Mouse (Mus musculus) heart, adult 2 months (tissue): ENCODE measurements around the gene Unc13d. TPM values are rescaled to one million over a fixed set of nuclear protein-coding genes. Genes with fewer than 3 reads are reported as not detected.

ENCODE experiments used
- DNase-seq, 2 experiments: peaks; one replicate each; pipeline ENCODE4 v3.0.0; 2021
- H3K27ac ChIP-seq: fragments of 200-600 bp; 2 replicates; pipeline ENCODE4 v1.8.1; 2022
- H3K27me3 ChIP-seq: fragments of 200-500 bp; 2 replicates; pipeline ENCODE4 v1.6.1; 2012; ENCODE audit warnings: mild to moderate bottlenecking, low read length, inconsistent platforms, mixed read lengths; ENCODE audit not compliant: control insufficient read depth, insufficient read depth
- H3K36me3 ChIP-seq: fragments of 200-500 bp; 2 replicates; pipeline ENCODE4 v1.6.1; 2012; ENCODE audit warnings: low read length, inconsistent platforms; ENCODE audit not compliant: control insufficient read depth, insufficient read depth
- H3K4me1 ChIP-seq: fragments of 200-500 bp; 2 replicates; pipeline ENCODE4 v1.6.1; 2011; ENCODE audit warnings: low read length; ENCODE audit not compliant: control insufficient read depth, insufficient read depth
- H3K4me3 ChIP-seq: fragments of 200-600 bp; 2 replicates; pipeline ENCODE4 v1.8.1; 2022
- H3K79me2 ChIP-seq: fragments of 200-500 bp; replicated peaks from 2 replicates; pipeline ENCODE4 v1.6.1; 2012; ENCODE audit warnings: mild to moderate bottlenecking, inconsistent platforms, low read length, moderate library complexity, mixed read lengths; ENCODE audit not compliant: control insufficient read depth, insufficient read depth
- H3K9ac ChIP-seq: fragments of 200-500 bp; 2 replicates; pipeline ENCODE4 v1.6.1; 2012; ENCODE audit warnings: low read depth, mild to moderate bottlenecking, control low read depth, inconsistent platforms, low read length, mixed read lengths
- CTCF ChIP-seq: fragments of 200-600 bp; IDR thresholded peaks from 2 replicates; pipeline ENCODE4 v1.8.1; 2022; ENCODE audit warnings: antibody characterized with exemption, mild to moderate bottlenecking, moderate library complexity
- EP300 ChIP-seq: fragments of 200-500 bp; IDR thresholded peaks from 2 replicates; pipeline ENCODE4 v1.6.1; 2011; ENCODE audit warnings: low read depth, low read length, control low read depth; ENCODE audit not compliant: insufficient read depth
- POLR2A ChIP-seq: fragments of 200-500 bp; IDR thresholded peaks from 2 replicates; pipeline ENCODE4 v1.6.1; 2011; ENCODE audit warnings: mild to moderate bottlenecking, low read depth, low read length, control low read depth; ENCODE audit not compliant: insufficient read depth
- WGBS: fragments of 180-500 bp; shearing (Covaris S2); methylation state at CpG from one replicate; pipeline ENCODE4 v1.1.7; 2018; 5-methylcytosine and 5-hydroxymethylcytosine counted together
- intact Hi-C: fragments of 180-260 bp; cut with DNase I; formaldehyde crosslinking; loops from one replicate; pipeline ENCODE4 v1.15.1; 2025
- polyA plus RNA-seq: library from polyadenylated mRNA; depleted of rRNA; stranded (reverse); fragments of >200 nt; gene quantifications from 2 replicates; pipeline ENCODE4 v1.2.3, GENCODE M21; 2012; rRNA removed
- total RNA-seq, 2 experiments: library from RNA; stranded (reverse); gene quantifications; 2 replicates each; pipeline ENCODE4 v1.2.3; 2021

Gene Unc13d
- total and polyA plus RNA-seq, 3 experiments: 0.55 to 1.7 (median 1.5) TPM

DNA sequence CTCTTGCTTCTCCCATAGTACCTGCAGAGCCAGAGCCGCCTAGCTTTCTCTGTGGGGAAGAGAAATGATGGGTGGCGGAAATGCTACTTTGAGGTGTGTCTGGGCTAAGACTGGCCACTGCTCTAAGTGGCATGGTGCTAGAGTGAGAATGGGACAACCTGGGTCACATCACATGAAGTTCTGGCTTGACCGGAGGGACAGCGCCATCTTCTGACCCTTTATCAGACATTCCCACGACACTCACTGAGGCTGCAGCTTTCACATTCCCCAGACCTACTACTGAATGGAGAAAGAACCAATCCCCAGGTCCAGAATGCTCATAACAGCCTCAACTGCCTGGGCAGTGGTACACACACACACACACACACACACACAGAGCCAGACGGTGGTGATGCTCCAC is 59.7 kb downstream of the Unc13d start:
- peaks cover 2% of the 10 kb centered on the region for H3K4me1 ChIP-seq
- H3K27me3 ChIP-seq: no peaks in the 10 kb centered on the region
- H3K79me2 ChIP-seq: no peaks in the 10 kb centered on the region
- H3K36me3 ChIP-seq: peaks cover 15% of the 10 kb centered on the region
- TF ChIP-seq POLR2A (no peak), EP300 (peak; percentile 69; the same call in 1 of the 2 replicates), CTCF (peak; percentile 65)
- intact Hi-C loops: loop anchor here (5.0 kb wide), 1 partner anchor 81 kb away; no protein-coding TSS in a partner anchor
- 39% methylated on average over 6 of the region's 6 CpGs for WGBS
- no peak for DNase-seq
- no peak overlapping the region for H3K27ac ChIP-seq
- no peak overlapping the region for H3K9ac ChIP-seq
- H3K4me3 ChIP-seq: no peak overlapping the region

DNA sequence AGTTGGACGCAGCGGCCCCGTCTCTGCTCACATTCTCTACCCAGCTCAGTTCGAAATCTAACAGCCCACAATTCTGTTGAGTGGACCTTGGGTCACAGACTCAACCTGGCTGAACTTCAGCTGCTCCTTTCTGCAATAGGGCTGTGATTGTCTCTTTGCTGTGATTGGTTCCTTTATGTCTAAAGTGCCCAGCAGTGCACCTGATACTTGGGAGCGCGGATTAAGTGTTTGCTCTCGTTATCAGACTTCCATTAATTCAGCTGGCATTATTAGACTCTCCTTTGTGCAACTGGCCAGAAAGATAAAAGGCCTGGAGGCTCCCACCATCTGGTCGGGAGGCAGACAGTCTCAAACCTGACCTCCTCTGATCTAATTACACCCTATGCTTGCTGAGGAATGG is 62.9 kb downstream of the Unc13d start:
- no peaks in the 10 kb centered on the region for H3K36me3 ChIP-seq
- H3K4me3 ChIP-seq: no peak overlapping the region
- H3K27me3 ChIP-seq: no peaks in the 10 kb centered on the region
- TF ChIP-seq POLR2A (no peak), EP300 (no peak), CTCF (no peak)
- WGBS: 67% methylated on average over 8 of the region's 8 CpGs
- peaks cover 3% of the 10 kb centered on the region; the same call in 1 of the 2 replicates for H3K4me1 ChIP-seq
- DNase-seq: no peak
- intact Hi-C loops: loop anchor here (5.0 kb wide), 1 partner anchor 78 kb away; no protein-coding TSS in a partner anchor
- H3K9ac ChIP-seq: no peak overlapping the region
- H3K79me2 ChIP-seq: no peaks in the 10 kb centered on the region
- H3K27ac ChIP-seq: no peak overlapping the region

DNA sequence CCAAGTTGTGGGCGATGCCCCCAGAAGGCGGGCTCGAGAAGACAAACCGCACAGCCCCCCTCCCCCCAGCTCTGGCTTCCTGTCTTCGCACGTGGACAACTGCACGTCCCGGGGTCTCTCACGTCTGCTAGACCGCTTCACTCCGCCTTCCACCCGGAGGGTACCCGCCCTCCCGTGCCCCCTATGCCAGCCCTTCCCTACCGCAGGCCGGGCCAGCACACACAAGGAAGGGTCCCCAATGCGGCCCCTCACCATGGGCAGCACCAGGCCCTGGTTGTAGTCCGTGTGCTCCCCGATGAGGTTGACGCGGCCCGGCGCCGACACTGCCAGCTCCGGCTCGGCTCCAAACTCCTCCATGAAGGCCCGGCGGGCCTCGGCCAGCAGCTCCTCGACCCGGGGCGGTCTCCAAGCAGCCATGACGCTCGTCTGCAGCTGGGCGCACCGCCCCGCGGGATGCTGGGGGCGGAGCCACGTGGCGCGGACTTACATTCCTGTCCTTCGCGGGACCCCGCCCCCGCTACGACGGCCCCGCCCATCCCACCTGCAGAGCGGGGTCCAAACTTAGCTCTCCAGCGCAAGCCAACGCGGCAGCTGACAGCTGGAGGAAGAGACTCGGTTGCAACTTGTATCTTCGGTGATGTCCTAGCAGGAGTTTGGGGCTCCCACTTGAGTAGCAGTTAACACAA is 65.4 kb downstream of the Unc13d start, which contains the start of gene Galk1:
Gene Galk1 (minus strand): TSS at position 458 of the 686 bp plus-strand sequence.
- WGBS: 2% methylated on average over 55 of the region's 55 CpGs
- Histone ChIP-seq H3K27me3 (no peaks in the 10 kb centered on the region), H3K27ac (peak within 1 kb of the TSS; percentile 77), H3K36me3 (no peaks in the 10 kb centered on the region), H3K9ac (peak within 1 kb of the TSS; percentile 59), H3K4me3 (peak within 1 kb of the TSS; percentile 66), H3K79me2 (no peaks in the 10 kb centered on the region), H3K4me1 (peaks cover 3% of the 10 kb centered on the region; the same call in 1 of the 2 replicates)
- TF ChIP-seq CTCF: no peak
- TF ChIP-seq POLR2A: peak; percentile 40; the same call in 1 of the 2 replicates
- DNase-seq: peak; percentile 90 to 93
- intact Hi-C loops: no loop called here

Other genes with a start within 250 kb of the Unc13d start
- under 1 TPM in 1 of 2 experiments, not detected in 1; 0.05 TPM for gene Myo15b, start 219.6 kb downstream of the Unc13d start, total RNA-seq
- 0.20 and 0.29 TPM in 2 replicates for gene Myo15b, start 219.6 kb downstream of the Unc13d start, polyA plus RNA-seq
- gene Smim5, start 178.0 kb downstream of the Unc13d start, total RNA-seq: 10 to 100 TPM; 10.2 to 17.8 TPM
- gene Smim5, start 178.0 kb downstream of the Unc13d start, polyA plus RNA-seq: 21.8 and 32.8 TPM in 2 replicates
- not detected for gene Smim6, start 165.9 kb downstream of the Unc13d start, total RNA-seq
- gene Smim6, start 165.9 kb downstream of the Unc13d start, polyA plus RNA-seq: 0.29 and 0.35 TPM in 2 replicates
- gene Sap30bp, start 144.7 kb downstream of the Unc13d start, total RNA-seq: 10 to 100 TPM; 16.4 to 18.1 TPM
- 9.1 and 10.8 TPM in 2 replicates for gene Sap30bp, start 144.7 kb downstream of the Unc13d start, polyA plus RNA-seq
- 1 to 10 TPM; 6.8 to 7.4 TPM for gene Recql5, start 144.5 kb downstream of the Unc13d start, total RNA-seq
- gene Recql5, start 144.5 kb downstream of the Unc13d start, polyA plus RNA-seq: 10.2 and 12.2 TPM in 2 replicates
- 1 to 10 TPM; 2.6 to 2.9 TPM for gene Itgb4, start 103.3 kb downstream of the Unc13d start, total RNA-seq
- 1.9 and 3.1 TPM in 2 replicates for gene Itgb4, start 103.3 kb downstream of the Unc13d start, polyA plus RNA-seq
- 10 to 100 TPM; 14.5 to 14.7 TPM for gene Galk1, start 65.2 kb downstream of the Unc13d start, total RNA-seq
- gene Galk1, start 65.2 kb downstream of the Unc13d start, polyA plus RNA-seq: 14.6 and 16.4 TPM in 2 replicates
- 100 to 1,000 TPM; 105 to 128 TPM for gene H3f3b, start 50.0 kb downstream of the Unc13d start, total RNA-seq
- 67.5 and 82.1 TPM in 2 replicates for gene H3f3b, start 50.0 kb downstream of the Unc13d start, polyA plus RNA-seq
- gene Unk, start 47.6 kb downstream of the Unc13d start, total RNA-seq: 1 to 10 TPM; 7.1 to 7.9 TPM
- gene Unk, start 47.6 kb downstream of the Unc13d start, polyA plus RNA-seq: 16.5 and 20.4 TPM in 2 replicates
- gene Wbp2, start 9.0 kb upstream of the Unc13d start, total RNA-seq: 100 to 1,000 TPM in 1 of 2 experiments, 10 to 100 TPM in 1; 91.0 to 108 TPM
- 151 and 176 TPM in 2 replicates for gene Wbp2, start 9.0 kb upstream of the Unc13d start, polyA plus RNA-seq
- 10 to 100 TPM; 23.1 to 28.2 TPM for gene Trim47, start 49.2 kb upstream of the Unc13d start, total RNA-seq
- gene Trim47, start 49.2 kb upstream of the Unc13d start, polyA plus RNA-seq: 23.7 and 29.5 TPM in 2 replicates
- gene Trim65, start 53.2 kb upstream of the Unc13d start, total RNA-seq: 1 to 10 TPM; 6.1 to 8.6 TPM
- 8.8 and 10.8 TPM in 2 replicates for gene Trim65, start 53.2 kb upstream of the Unc13d start, polyA plus RNA-seq
- 10 to 100 TPM; 56.8 to 59.7 TPM for gene Mrpl38, start 60.9 kb upstream of the Unc13d start, total RNA-seq
- gene Mrpl38, start 60.9 kb upstream of the Unc13d start, polyA plus RNA-seq: 42.1 and 55.5 TPM in 2 replicates
- 10 to 100 TPM; 14.8 to 15.0 TPM for gene Fbf1, start 90.2 kb upstream of the Unc13d start, total RNA-seq
- gene Fbf1, start 90.2 kb upstream of the Unc13d start, polyA plus RNA-seq: 11.8 and 17.6 TPM in 2 replicates
- 10 to 100 TPM in 1 of 2 experiments, 1 to 10 TPM in 1; 9.1 to 12.8 TPM for gene Ten1, start 120.9 kb upstream of the Unc13d start, total RNA-seq
- gene Ten1, start 120.9 kb upstream of the Unc13d start, polyA plus RNA-seq: 10.2 and 17.0 TPM in 2 replicates
- gene Acox1, start 121.1 kb upstream of the Unc13d start, total RNA-seq: 100 to 1,000 TPM; 159 to 195 TPM
- 134 and 205 TPM in 2 replicates for gene Acox1, start 121.1 kb upstream of the Unc13d start, polyA plus RNA-seq
- gene Evpl, start 160.1 kb upstream of the Unc13d start, total RNA-seq: under 1 TPM; 0.39 to 0.50 TPM
- 0.15 and 0.29 TPM in 2 replicates for gene Evpl, start 160.1 kb upstream of the Unc13d start, polyA plus RNA-seq
- gene Srp68, start 196.3 kb upstream of the Unc13d start, total RNA-seq: 10 to 100 TPM; 61.5 to 71.2 TPM
- 40.0 and 50.7 TPM in 2 replicates for gene Srp68, start 196.3 kb upstream of the Unc13d start, polyA plus RNA-seq
- gene Galr2, start 203.0 kb upstream of the Unc13d start, total RNA-seq: not detected
- gene Galr2, start 203.0 kb upstream of the Unc13d start, polyA plus RNA-seq: 0.18 and 0.32 TPM in 2 replicates
- gene Exoc7, start 229.3 kb upstream of the Unc13d start, total RNA-seq: 10 to 100 TPM; 43.7 to 44.0 TPM
- 28.0 and 29.7 TPM in 2 replicates for gene Exoc7, start 229.3 kb upstream of the Unc13d start, polyA plus RNA-seq